Mouse (Mus musculus) heart, embryonic 13.5 days (tissue): Measurements from ENCODE around the gene Wnt5b. TPM values are rescaled to one million over a fixed set of nuclear protein-coding genes. Genes with fewer than 3 reads are reported as not detected.

Source experiments
- ATAC-seq: fragments of 200-750 bp; cut with Nextera tagmentation; 2 replicates; pipeline ENCODE4 v1.8.0; 2017; ENCODE audit warnings: moderate TSS enrichment; ENCODE audit not compliant: insufficient number of reproducible peaks, low FRiP score, low TSS enrichment; ENCODE audit errors: extremely low read depth
- H3K27ac ChIP-seq: fragments of 300-500 bp; sonication (generic); replicated peaks from 2 replicates; pipeline ENCODE4 v1.5.1; 2015; ENCODE audit warnings: moderate library complexity, mild to moderate bottlenecking, inconsistent platforms
- H3K27me3 ChIP-seq: fragments of 300-500 bp; sonication (generic); replicated peaks from 2 replicates; pipeline ENCODE4 v1.6.1; 2015; ENCODE audit warnings: mild to moderate bottlenecking, inconsistent platforms
- H3K36me3 ChIP-seq: fragments of 300-500 bp; sonication (generic); 2 replicates; pipeline ENCODE4 v1.6.1; 2015; ENCODE audit warnings: mild to moderate bottlenecking, inconsistent platforms
- H3K4me1 ChIP-seq: fragments of 300-500 bp; sonication (generic); 2 replicates; pipeline ENCODE4 v1.6.1; 2015; ENCODE audit warnings: inconsistent platforms
- H3K4me2 ChIP-seq: fragments of 300-500 bp; sonication (generic); 2 replicates; pipeline ENCODE4 v1.6.1; 2015; ENCODE audit warnings: inconsistent platforms, mild to moderate bottlenecking, moderate library complexity
- H3K4me3 ChIP-seq: fragments of 300-500 bp; sonication (generic); 2 replicates; pipeline ENCODE4 v1.5.1; 2015; ENCODE audit warnings: moderate library complexity, mild to moderate bottlenecking, inconsistent platforms
- H3K9ac ChIP-seq: fragments of 300-500 bp; sonication (generic); 2 replicates; pipeline ENCODE4 v1.6.1; 2015; ENCODE audit warnings: inconsistent platforms, mild to moderate bottlenecking, moderate library complexity
- H3K9me3 ChIP-seq: fragments of 300-500 bp; sonication (generic); 2 replicates; pipeline ENCODE4 v1.6.1; 2016; ENCODE audit warnings: inconsistent platforms
- WGBS: fragments of 180-500 bp; shearing (Covaris S2); methylation state at CpG from one replicate; pipeline ENCODE4 v1.1.7; 2015; ENCODE audit warnings: mixed read lengths; 5-methylcytosine and 5-hydroxymethylcytosine counted together
- polyA plus RNA-seq: library from polyadenylated mRNA; unstranded; fragments of >200 nt; fragmentation: Nextera tagmentation; extraction: Ambion mirVana; gene quantifications from 2 replicates; pipeline ENCODE4 v1.2.1, GENCODE M21; 2015

The Wnt5b gene
- polyA plus RNA-seq, 1 experiment from 2014 or later, result 8.2 TPM

- no peak overlapping the region for H3K4me3 ChIP-seq
- 74% methylated on average over 3 of the region's 3 CpGs for WGBS
- ATAC-seq, result no peak
- H3K27ac ChIP-seq, result no peak overlapping the region
- no peak overlapping the region for H3K9ac ChIP-seq
- no peaks in the 10 kb centered on the region for H3K36me3 ChIP-seq
- peaks cover 20% of the 10 kb centered on the region for H3K4me1 ChIP-seq
- no peaks in the 10 kb centered on the region for H3K27me3 ChIP-seq
- H3K4me2 ChIP-seq, result no peak overlapping the region
- H3K9me3 ChIP-seq, result no peaks in the 10 kb centered on the region
These were observed 71.4 kb downstream of the Wnt5b start for GRCm38 (mm10) chr6:119472705-119473104.

GRCm38 (mm10) chr6:119472135-119472534 is 72.0 kb downstream of the Wnt5b start:
- Histone ChIP-seq H3K9me3 (no peaks in the 10 kb centered on the region), H3K4me3 (no peak overlapping the region), H3K9ac (no peak overlapping the region), H3K27ac (no peak overlapping the region), H3K4me1 (peaks cover 20% of the 10 kb centered on the region), H3K27me3 (no peaks in the 10 kb centered on the region), H3K36me3 (no peaks in the 10 kb centered on the region), H3K4me2 (no peak overlapping the region)
- no peak for ATAC-seq
- WGBS, result 28% methylated on average over 5 of the region's 5 CpGs

DNA sequence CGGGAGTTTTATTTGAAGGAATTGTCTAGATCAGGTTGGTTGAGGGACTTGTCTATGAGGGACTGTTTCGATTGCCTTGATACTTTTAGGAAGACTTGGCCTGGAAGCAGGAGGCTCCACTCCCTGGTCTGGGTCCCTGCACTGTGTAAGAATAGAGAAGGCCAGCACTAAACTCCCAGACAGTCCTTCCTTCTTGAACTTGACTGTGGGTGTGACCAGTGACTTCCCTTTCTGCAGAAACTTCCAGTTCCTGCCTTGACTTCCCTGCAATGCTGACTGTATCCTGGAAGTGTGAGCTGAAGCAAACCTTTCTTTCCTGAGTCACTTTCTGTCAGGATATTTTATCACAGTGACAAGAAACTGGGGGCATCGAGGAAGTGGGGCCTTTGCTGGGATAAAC is 73.4 kb downstream of the Wnt5b start:
- H3K36me3 ChIP-seq, result no peaks in the 10 kb centered on the region
- no peak overlapping the region for H3K4me2 ChIP-seq
- no peak overlapping the region for H3K4me3 ChIP-seq
- ATAC-seq, result no peak
- no peak overlapping the region for H3K27ac ChIP-seq
- no peak overlapping the region for H3K9ac ChIP-seq
- H3K4me1 ChIP-seq, result peaks cover 22% of the 10 kb centered on the region
- no peaks in the 10 kb centered on the region for H3K9me3 ChIP-seq
- 76% methylated on average over 3 of the region's 3 CpGs for WGBS
- H3K27me3 ChIP-seq, result no peaks in the 10 kb centered on the region

GRCm38 (mm10) chr6:119467785-119468059 is 76.4 kb downstream of the Wnt5b start:
- no peaks in the 10 kb centered on the region for H3K36me3 ChIP-seq
- no peaks in the 10 kb centered on the region for H3K27me3 ChIP-seq
- no peak overlapping the region for H3K4me3 ChIP-seq
- no peak for ATAC-seq
- WGBS, result 73% methylated on average over 2 of the region's 2 CpGs
- H3K27ac ChIP-seq, result peak overlapping the region; percentile 87
- H3K9me3 ChIP-seq, result no peaks in the 10 kb centered on the region
- no peak overlapping the region for H3K4me2 ChIP-seq
- H3K9ac ChIP-seq, result peak overlapping the region; percentile 66
- peaks cover 14% of the 10 kb centered on the region for H3K4me1 ChIP-seq

- ATAC-seq, result peak; percentile 25; the same call in 1 of the 2 replicates
These were observed 77.0 kb downstream of the Wnt5b start for GRCm38 (mm10) chr6:119466921-119467784.

DNA sequence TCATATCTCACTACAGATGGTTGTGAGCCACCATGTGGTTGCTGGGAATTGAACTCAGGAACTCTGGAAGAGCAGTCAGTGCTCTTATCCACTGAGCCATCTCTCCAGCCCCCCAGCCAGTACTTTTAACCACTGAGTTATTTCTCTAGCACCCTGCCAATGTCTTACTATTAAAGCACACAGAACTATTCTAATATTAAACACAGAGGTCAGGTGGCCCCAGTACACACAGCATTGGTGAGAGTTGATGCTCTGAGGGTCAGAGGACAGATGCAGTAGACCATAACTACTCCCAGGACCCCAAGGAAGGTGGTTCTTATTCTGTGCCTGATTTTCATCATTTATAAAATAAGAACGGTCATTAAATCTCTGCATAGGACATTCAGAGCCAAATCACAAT is 78.0 kb downstream of the Wnt5b start:
- Histone ChIP-seq H3K4me2 (no peak overlapping the region), H3K27me3 (no peaks in the 10 kb centered on the region), H3K4me3 (no peak overlapping the region), H3K9ac (no peak overlapping the region), H3K36me3 (no peaks in the 10 kb centered on the region), H3K9me3 (no peaks in the 10 kb centered on the region), H3K4me1 (peaks cover 14% of the 10 kb centered on the region), H3K27ac (no peak overlapping the region)
- WGBS, result 95% methylated on average over 1 of the region's 1 CpGs
- ATAC-seq, result no peak

More at GRCm38 (mm10) chr6:119466921-119467784, 77.0 kb downstream of the Wnt5b start:
- 39% methylated on average over 10 of the region's 10 CpGs for WGBS
- no peaks in the 10 kb centered on the region for H3K36me3 ChIP-seq
- H3K4me1 ChIP-seq, result peaks cover 14% of the 10 kb centered on the region
- H3K9me3 ChIP-seq, result no peaks in the 10 kb centered on the region
- no peak overlapping the region for H3K4me3 ChIP-seq
- peak overlapping the region; percentile 87 for H3K27ac ChIP-seq
- H3K4me2 ChIP-seq, result no peak overlapping the region
- H3K27me3 ChIP-seq, result no peaks in the 10 kb centered on the region
- peak overlapping the region; percentile 66 for H3K9ac ChIP-seq

GRCm38 (mm10) chr6:119460391-119460790 is 83.8 kb downstream of the Wnt5b start:
- H3K4me3 ChIP-seq, result no peak overlapping the region
- no peak overlapping the region for H3K4me2 ChIP-seq
- H3K36me3 ChIP-seq, result no peaks in the 10 kb centered on the region
- ATAC-seq, result no peak
- H3K4me1 ChIP-seq, result no peaks in the 10 kb centered on the region
- WGBS, result 77% methylated on average over 5 of the region's 5 CpGs
- no peaks in the 10 kb centered on the region for H3K27me3 ChIP-seq
- H3K9me3 ChIP-seq, result no peaks in the 10 kb centered on the region
- no peak overlapping the region for H3K9ac ChIP-seq
- no peak overlapping the region for H3K27ac ChIP-seq

DNA sequence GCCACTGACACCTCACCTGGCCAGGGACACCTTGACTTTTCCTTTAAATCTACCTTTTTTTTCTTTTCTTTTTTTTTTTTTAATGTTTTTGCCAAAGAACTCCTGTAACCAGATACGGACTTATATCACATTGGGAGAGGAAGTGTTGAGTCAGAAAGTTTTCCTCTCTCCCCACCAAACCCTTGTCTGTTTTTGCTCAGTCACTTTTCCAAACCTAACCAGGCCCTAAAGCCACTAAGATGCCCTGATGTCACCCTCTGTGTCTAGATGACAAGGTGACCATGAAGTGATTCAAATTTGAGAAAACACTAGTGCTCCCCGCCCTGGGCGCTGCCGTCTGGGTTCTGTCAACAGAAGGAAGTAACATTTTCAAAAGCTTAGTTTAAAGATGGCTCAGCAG is 85.1 kb downstream of the Wnt5b start:
- Histone ChIP-seq H3K36me3 (no peaks in the 10 kb centered on the region), H3K4me1 (no peaks in the 10 kb centered on the region), H3K9me3 (no peaks in the 10 kb centered on the region), H3K4me3 (no peak overlapping the region), H3K27me3 (no peaks in the 10 kb centered on the region), H3K9ac (no peak overlapping the region), H3K4me2 (no peak overlapping the region), H3K27ac (no peak overlapping the region)
- WGBS, result 66% methylated on average over 4 of the region's 4 CpGs
- no peak for ATAC-seq

DNA sequence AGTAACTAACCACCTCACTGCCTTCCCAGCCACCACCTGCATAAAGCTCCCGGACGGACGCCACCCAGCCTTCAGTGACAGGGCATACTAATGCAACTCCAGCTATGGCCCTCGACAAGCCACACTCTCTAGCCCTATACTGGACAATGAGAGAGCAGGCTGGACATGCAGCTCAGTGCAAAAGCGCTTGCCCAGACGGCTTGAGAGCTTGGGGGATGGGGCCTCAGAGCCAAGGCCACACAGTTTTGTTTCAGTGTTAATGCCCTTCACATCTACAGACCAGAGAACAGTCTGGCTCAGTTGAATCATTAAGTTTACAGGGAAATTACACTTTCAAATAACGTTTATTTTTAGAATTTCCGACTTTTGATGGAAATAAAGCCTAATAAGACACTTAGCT is 86.0 kb downstream of the Wnt5b start:
- H3K4me3 ChIP-seq, result no peak overlapping the region
- WGBS, result 58% methylated on average over 8 of the region's 8 CpGs
- no peak overlapping the region for H3K27ac ChIP-seq
- H3K4me2 ChIP-seq, result no peak overlapping the region
- ATAC-seq, result no peak
- H3K36me3 ChIP-seq, result no peaks in the 10 kb centered on the region
- H3K9me3 ChIP-seq, result no peaks in the 10 kb centered on the region
- H3K9ac ChIP-seq, result no peak overlapping the region
- no peaks in the 10 kb centered on the region for H3K27me3 ChIP-seq
- H3K4me1 ChIP-seq, result peaks cover 1% of the 10 kb centered on the region; the same call in 1 of the 2 replicates

- Histone ChIP-seq H3K27ac (peak overlapping the region; percentile 76), H3K36me3 (no peaks in the 10 kb centered on the region), H3K9me3 (no peaks in the 10 kb centered on the region), H3K4me3 (peak overlapping the region; percentile 48), H3K4me2 (peak overlapping the region; percentile 75), H3K9ac (peak overlapping the region; percentile 79), H3K4me1 (peaks cover 43% of the 10 kb centered on the region), H3K27me3 (0 out of 2 replicates have a peak, but pooled peaks cover 6% of the 10 kb centered on the region)
- peak; percentile 33; the same call in 1 of the 2 replicates for ATAC-seq
- under 1% methylated on average over 15 of the region's 15 CpGs for WGBS
These were observed 92.1 kb downstream of the Wnt5b start for GRCm38 (mm10) chr6:119451981-119452499.

GRCm38 (mm10) chr6:119450965-119451943 is 92.9 kb downstream of the Wnt5b start:
- H3K27ac ChIP-seq, result peak overlapping the region; percentile 76
- no peaks in the 10 kb centered on the region for H3K36me3 ChIP-seq
- H3K4me3 ChIP-seq, result peak overlapping the region; percentile 48
- H3K9ac ChIP-seq, result peak overlapping the region; percentile 79
- H3K4me2 ChIP-seq, result peak overlapping the region; percentile 75
- H3K9me3 ChIP-seq, result no peaks in the 10 kb centered on the region
- peaks cover 43% of the 10 kb centered on the region for H3K4me1 ChIP-seq
- 37% methylated on average over 14 of the region's 14 CpGs for WGBS
- H3K27me3 ChIP-seq, result 0 out of 2 replicates have a peak, but pooled peaks cover 6% of the 10 kb centered on the region
- ATAC-seq, result no peak
